Mouse (Mus musculus) CH12.LX (cell line): ENCODE measurements around the gene Pam.

Experiments
- CHD2 ChIP-seq: IDR thresholded peaks from 2 replicates; pipeline ENCODE4 v1.6.1; 2011; ENCODE audit warnings: low read length, improper control_type of control experiment
- CTCF ChIP-seq, 2 experiments: IDR thresholded peaks in 1 of 2; conservative IDR thresholded peaks in 1 of 2; 2 replicates each; pipeline ENCODE4 v1.5.1; 2011 to 2012; ENCODE audit warnings: low read depth in 2 of 2, low read length in 2 of 2, improper control_type of control experiment in 1 of 2, inconsistent platforms in 1 of 2, mild to moderate bottlenecking in 1 of 2, moderate library complexity in 1 of 2
- EP300 ChIP-seq: IDR thresholded peaks from 2 replicates; pipeline ENCODE4 v1.6.1; 2011; ENCODE audit warnings: low read length, improper control_type of control experiment
- ETS1 ChIP-seq: conservative IDR thresholded peaks from 2 replicates; pipeline ENCODE4 v1.6.1; 2012; ENCODE audit warnings: low read depth, mild to moderate bottlenecking, inconsistent platforms, low read length, improper control_type of control experiment, moderate library complexity
- MAX ChIP-seq: IDR thresholded peaks from 2 replicates; pipeline ENCODE4 v1.6.1; 2011; ENCODE audit warnings: low read length, improper control_type of control experiment
- NELFE ChIP-seq: IDR thresholded peaks from 2 replicates; pipeline ENCODE4 v1.6.1; 2011; ENCODE audit warnings: low read depth, low read length, improper control_type of control experiment
- NRF1 ChIP-seq: IDR thresholded peaks from 2 replicates; pipeline ENCODE4 v1.6.1; 2014; ENCODE audit warnings: low read depth, mild to moderate bottlenecking, inconsistent platforms, low read length, improper control_type of control experiment, moderate library complexity
- POLR2A ChIP-seq: IDR thresholded peaks from 2 replicates; pipeline ENCODE4 v1.6.1; 2011; ENCODE audit warnings: low read depth, mild to moderate bottlenecking, improper control_type of control experiment, low read length
- USF2 ChIP-seq: conservative IDR thresholded peaks from 2 replicates; pipeline ENCODE4 v1.6.1; 2011; ENCODE audit warnings: low read depth, low read length, improper control_type of control experiment
- ZKSCAN1 ChIP-seq: IDR thresholded peaks from 2 replicates; pipeline ENCODE4 v1.6.1; 2012; ENCODE audit warnings: low read depth, inconsistent platforms, low read length, improper control_type of control experiment, borderline replicate concordance
- ZMIZ1 ChIP-seq: IDR thresholded peaks from 2 replicates; pipeline ENCODE4 v1.6.1; 2012; ENCODE audit warnings: low read depth, mild to moderate bottlenecking, inconsistent platforms, low read length, improper control_type of control experiment
- ZNF384 ChIP-seq: IDR thresholded peaks from 2 replicates; pipeline ENCODE4 v1.6.1; 2012; ENCODE audit warnings: low read depth, low read length, improper control_type of control experiment, inconsistent platforms

- TF ChIP-seq POLR2A, result no peak
- no peak for TF ChIP-seq USF2
- no peak for TF ChIP-seq CTCF (conservative IDR thresholded peaks at IDR 0.05 in 1 of 2, IDR thresholded peaks at IDR 0.05 in 1 of 2; ENCODE audit: low read depth in 2 of 2, low read length in 2 of 2)
- TF ChIP-seq ZKSCAN1, result no peak
- TF ChIP-seq MAX, result no peak
- TF ChIP-seq ZMIZ1, result no peak
- TF ChIP-seq ZNF384, result no peak
- no peak for TF ChIP-seq NRF1
- TF ChIP-seq NELFE, result no peak
- no peak for TF ChIP-seq CHD2
- TF ChIP-seq ETS1, result no peak
- no peak for TF ChIP-seq EP300
These were observed 76.5 kb downstream of the Pam start for GRCm38 (mm10) chr1:98018987-98019386.
